Mouse (Mus musculus): ENCODE measurements around the gene Krt19.

- TF ChIP-seq MXI1 (IDR thresholded peaks at IDR 0.05; ENCODE audit: low read depth, low read length) (no peak), MAX (IDR thresholded peaks at IDR 0.05; ENCODE audit: low read length) (no peak), ZC3H11A (IDR thresholded peaks at IDR 0.05; ENCODE audit: low read depth, low read length) (no peak), TBP (IDR thresholded peaks at IDR 0.05; ENCODE audit: low read depth, low read length) (no peak), KAT2A (conservative IDR thresholded peaks at IDR 0.05; ENCODE audit: low read depth, low read length) (no peak), EP300 (IDR thresholded peaks at IDR 0.05; ENCODE audit: low read depth in 1 of 2, low read length in 2 of 2) (no peak), CTCF (IDR thresholded peaks at IDR 0.05 in 2 of 3, conservative IDR thresholded peaks at IDR 0.05 in 1 of 3; ENCODE audit: control insufficient read depth in 1 of 3, insufficient read depth in 1 of 3, low read depth in 2 of 3, low read length in 3 of 3, poor library complexity in 1 of 3, severe bottlenecking in 1 of 3) (no peak)
Observed at GRCm38 (mm10) chr11:100145104-100145503, 3.4 kb downstream of the Krt19 start.
